Mouse (Mus musculus) gastrocnemius, postnatal 10 days (tissue): ENCODE measurements at regions not wholly inside any gene's neighbourhood (a gene's known extent, or its start where the extent isn't known, plus 50 kb on each side); places are given as distances from the start of the nearest gene placed in this dataset.

Source experiments
- DNase-seq: peaks from one replicate; pipeline ENCODE4 v3.0.0; 2021; ENCODE audit warnings: mixed read lengths

DNA sequence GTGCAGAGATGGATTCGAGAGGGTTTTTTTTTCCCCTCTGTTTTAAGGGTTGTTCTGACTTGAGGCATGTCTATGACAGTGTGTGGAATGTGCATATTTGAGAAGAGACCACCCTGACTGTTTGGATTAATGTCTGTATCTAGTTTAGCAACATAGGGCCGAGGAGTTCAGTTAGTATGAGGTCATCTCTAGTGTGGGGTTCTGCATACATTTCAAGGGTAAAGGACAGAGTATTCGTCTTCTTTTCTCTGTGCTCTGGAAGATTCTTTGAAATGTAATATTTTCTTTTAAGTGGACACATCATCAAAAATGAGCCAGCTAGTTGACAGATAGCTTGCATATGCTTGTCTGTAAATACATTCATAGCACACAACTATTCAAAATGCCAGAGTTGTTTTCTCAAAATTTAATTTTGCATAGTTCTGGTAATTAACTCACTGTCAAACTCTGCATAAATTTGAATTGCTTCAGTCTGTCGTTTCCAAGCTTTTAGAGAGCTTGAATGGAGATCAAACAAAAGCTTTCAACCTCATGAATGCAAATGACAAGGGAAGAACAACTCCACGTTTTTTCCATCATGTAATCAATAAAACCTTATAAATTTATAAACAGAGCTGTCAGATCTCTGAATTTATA is 415.5 kb downstream of the Adamts20 start:
- no peak for DNase-seq

DNA sequence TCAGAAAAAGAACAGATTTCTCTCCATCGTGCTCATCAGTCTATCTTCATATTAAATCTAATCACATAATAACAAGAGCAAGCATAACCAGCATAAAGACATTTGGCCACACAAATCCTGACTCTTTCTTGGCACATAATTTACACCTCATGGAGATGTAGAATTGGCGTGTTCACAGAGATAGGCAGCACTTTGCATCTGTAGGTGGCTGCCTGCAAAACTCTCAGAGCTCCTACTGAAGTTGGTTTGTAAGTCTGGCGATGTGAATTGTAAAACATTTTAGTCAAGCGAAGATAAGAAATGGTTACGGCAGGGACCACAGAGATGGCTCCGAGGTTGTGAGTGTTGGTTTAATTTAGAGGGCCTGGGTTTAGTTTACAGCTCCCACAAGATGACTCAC is 419.0 kb downstream of the Adamts20 start:
- DNase-seq = no peak

DNA sequence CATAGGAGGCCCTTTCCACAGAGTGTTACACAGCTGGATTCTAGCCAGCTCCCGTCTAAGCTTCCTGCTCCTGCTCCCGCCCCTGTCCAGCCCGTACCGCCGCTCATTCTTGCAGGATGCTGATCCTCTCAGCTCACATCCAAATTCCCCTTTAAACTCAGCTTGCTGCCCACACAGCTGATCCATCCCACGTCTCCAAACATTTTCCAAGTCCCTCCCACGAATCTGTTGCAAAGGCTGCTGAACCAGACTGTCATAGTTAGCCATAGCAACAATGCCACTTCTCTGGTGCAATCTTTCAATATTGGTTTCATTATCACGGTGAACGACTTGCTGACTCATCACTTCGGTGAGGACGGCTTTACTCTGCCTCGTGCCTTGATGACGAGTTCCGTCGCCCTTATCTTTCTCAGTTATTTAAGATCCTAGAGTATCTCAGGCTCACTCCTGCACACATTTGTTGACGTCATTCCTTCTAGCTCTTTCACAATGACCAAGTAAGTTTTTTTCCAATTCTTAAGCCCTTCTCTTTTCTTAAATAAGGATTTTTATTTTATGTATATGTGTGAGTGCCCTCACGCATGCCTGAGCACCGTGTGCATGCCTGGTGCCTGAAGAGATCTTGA is 420.0 kb downstream of the Adamts20 start:
- no peak for DNase-seq

DNA sequence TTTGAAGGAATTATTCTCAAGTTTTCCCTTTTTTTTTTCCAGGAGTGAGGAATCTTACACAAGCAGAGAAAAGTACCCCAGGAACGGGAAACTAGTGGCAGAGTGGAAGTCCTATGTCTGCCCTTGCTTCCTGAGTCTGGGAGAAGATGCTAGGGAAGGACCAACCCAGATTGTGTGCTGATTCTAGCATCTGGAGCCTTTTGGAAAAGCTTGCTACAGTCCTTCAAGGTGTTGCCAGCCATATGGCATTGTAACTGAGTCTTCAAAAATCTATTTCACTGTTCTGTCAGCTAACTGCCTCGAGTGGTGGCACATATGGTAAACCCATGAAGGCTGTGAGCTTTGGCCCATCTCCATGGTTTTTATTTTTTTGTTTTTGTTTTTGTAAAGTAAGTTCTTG is 432.3 kb downstream of the Adamts20 start:
- no peak for DNase-seq

DNA sequence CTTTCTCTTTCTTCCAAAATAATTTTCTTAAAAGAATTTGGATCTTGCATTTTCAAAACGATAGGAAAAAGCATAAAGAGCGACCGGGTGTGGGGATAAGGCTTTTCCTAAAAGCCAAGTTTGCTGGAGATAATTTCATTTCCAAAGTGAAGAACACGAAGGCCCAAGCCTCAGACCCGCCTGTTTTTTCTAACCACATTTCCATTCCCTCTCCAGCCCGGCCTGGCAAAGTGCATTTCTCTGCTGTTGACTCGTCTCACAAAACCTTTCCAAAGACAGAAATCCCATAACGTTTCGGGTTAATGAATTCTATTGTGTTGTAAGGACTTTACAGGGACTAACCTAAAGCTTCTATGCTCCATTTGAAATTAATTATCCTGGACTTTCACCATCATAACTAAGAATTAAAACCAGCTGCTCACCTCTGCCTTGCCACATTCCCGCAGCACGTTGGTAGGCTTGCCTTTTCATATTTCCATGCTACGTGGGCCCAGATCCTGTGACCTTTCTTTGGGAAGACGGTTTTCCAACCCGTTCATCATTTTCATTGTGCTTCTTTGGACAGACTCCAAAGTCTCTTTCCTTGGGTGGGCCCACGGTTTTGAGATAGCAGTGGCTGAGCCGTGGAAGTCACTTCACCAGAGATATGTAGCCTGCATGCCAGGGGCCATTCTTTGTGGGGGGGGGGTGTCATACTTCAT is 430.5 kb upstream of the Prickle1 start:
- DNase-seq = no peak

DNA sequence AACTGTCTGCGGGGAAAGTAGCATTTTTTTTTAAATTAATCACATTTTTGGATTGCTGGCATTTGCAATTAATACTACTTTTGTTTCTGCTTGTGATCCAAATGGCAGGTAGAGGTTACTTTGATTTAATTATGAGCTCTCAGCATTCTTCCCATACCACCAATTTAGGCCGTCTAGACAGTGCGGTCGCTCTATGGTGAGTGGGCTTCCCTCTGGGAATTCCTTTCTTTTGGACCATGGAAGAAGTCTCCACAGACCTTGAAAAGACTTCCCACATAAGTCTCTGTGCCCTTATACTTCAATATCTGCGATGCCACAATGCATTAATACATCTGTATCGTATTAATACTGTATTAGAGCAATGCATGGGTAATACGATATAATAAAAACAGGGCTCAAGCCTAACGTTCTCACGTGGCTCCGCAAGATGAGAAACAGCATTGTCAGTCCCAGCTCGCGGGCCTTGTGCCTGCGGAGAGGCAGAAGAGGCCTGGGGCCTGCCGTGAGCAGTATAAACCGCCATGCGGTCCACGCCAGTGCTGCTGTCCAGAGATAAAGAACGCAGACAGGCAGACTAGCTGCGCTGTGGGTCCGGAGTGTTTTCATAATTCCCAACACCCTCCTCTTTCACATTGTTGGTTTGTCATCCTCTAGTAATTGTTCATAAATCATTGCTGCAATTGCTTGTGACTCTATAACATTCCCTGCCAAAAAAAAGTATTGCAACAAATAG is 429.7 kb upstream of the Prickle1 start:
- peak; percentile 31 for DNase-seq

DNA sequence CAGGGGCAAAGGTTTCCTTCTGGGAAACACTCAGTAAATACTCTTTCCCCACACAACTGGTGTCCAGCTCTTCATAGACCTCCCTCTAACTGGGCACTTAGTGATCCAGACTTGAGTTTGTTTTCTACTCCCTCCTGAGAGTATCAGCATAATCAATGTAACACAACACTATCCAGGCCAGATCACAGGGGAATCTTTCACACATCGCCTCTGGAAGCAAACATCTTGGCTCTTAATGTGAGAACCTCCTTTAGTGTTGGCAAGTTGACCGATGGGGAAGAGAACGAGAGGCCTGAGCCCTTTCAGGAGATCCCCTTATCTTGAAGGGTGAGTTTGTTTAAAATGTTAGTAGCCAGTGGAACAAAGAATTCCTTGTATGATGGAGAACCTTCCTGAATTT is 429.1 kb upstream of the Prickle1 start:
- no peak for DNase-seq

DNA sequence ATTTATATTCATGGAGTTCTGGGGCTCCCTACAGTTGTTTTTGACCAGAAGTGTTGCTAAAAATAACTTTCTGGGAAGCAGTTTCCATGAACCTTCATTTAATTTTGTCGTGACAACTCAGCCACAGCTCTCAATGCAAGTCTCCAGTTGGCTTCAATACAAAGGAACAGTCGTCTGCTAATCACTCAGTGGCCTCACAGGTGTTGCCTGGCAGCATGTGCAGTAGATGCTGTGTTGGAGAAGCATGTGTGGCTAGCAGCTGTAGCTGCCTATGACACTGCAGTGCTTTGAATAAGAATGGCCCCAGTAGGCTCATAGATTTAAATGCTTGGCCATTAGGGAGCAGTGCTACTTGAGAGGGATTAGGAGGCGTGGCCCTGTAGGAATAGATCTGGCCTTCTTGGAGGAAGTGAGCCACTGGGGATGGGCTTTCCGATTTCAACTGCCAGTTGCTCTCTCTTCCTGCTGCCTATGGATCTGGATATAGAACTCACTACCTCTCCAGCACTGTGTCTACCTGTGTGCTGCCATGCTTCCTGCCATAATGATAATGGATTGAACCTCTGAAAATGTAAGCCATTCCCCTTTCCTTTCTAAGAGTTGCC is 428.5 kb upstream of the Prickle1 start:
- DNase-seq = no peak

DNA sequence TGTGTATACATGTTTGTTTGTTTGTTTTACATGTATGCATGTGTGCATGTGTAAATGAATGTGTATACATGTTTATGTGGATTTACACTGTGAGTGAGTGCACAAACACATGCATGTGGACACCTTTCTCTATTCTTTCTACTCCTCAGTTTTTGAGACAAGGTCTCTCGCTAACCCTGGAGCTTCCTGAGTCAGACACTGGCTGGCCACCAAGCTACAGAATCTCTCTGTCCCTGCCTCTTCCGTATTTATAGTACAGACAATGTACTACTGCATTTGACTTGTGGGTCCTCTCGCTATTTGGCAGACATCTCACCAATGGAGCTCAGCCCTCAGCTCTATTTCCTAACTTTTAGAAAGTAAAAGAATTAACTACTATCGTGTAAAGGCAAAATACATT is 427.8 kb upstream of the Prickle1 start:
- no peak for DNase-seq

DNA sequence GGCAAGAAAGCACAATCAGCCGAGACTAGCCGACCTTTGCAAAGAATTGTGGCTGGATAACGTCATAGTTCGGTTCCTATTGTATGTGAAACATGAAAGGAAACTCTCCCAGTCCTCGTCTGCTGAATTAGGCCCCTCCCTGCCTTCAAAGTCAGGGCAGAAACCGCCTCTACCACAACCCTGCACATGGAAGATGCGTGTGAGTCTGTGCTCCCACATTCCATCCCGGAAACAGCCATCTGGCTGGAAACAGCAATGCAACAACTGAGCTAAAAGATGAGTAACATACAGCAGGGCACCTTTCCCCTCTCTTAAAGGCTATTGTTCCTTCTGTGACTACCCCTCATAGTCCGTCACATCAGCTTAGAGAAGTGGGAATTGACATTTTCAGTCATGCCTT is 422.1 kb upstream of the Prickle1 start:
- DNase-seq = no peak

DNA sequence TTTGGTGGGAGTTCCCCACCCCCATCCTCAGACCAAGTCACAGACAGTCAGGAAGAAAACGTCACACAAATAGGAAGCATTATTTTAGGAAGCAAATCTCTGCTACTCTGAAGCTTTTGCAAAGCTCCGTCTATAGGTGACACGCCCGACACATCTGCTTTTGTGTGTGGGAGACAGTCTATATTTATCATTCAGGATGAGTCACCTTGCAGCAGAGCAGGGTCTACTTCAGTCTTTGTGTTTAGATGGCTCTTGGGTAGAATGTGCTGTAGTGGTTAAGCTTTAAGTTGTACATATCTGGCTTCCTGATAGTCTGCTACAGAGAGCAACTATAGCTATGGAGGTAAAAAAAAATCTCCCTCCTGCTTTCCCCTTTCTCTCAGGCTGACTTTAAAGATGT is 415.8 kb upstream of the Prickle1 start:
- DNase-seq = no peak

DNA sequence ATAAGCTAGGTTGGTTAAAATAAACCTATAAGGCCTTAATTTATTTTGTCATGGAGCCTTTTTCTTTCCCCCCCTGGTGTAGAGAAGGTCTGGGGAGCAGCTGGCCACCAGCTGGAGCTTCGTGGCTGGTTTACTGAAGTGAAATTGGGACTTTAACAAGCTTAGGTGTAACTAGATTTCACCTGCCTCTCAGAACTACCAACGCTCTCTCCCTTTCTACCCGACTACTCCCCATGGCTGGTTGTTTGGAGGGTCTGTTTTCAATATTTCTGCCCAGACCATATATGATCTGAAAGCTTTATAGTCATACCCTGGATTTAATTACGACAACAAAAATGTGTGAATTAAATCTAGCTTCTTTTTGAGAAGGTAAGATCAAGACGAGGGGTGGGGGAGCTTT is 410.4 kb upstream of the Prickle1 start:
- DNase-seq = no peak

DNA sequence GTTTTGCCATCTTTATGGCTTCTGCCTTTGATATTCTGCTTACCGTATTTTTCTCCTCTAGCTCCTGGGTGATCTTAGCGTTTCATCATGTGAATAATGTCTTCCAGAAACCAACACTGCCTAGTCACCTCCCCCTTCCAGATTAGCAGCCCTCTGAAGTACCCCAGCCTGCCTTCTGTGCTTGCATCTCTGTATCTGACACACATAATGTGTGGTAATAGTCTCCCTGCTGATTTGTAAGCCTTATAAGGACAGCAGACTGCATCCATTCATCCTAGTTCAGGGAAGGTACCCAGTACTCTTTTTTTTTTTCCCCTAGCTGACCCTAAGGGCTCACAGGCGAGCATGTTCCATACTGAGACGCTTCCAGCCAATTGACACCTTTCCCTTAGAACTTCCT is 409.2 kb upstream of the Prickle1 start:
- DNase-seq = no peak

DNA sequence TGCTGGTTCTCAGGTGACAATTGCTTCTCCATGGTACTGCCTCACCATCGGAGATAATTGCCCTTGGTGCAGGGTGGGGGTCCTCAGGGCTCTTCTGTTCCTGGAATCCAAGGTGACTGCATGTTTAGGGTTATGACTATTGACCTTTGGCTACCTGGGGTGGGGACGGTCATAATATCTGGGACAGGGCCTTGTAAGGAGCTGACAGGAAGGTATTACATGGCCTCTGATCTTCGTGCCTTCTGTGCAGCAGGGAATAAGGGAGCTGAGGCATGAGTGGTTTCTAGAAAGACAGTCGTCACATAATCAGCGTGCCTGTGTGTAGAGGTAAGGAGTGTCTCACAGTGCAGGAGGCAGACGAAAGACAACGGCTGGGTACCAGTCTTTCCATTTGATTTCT is 407.5 kb upstream of the Prickle1 start:
- no peak for DNase-seq

DNA sequence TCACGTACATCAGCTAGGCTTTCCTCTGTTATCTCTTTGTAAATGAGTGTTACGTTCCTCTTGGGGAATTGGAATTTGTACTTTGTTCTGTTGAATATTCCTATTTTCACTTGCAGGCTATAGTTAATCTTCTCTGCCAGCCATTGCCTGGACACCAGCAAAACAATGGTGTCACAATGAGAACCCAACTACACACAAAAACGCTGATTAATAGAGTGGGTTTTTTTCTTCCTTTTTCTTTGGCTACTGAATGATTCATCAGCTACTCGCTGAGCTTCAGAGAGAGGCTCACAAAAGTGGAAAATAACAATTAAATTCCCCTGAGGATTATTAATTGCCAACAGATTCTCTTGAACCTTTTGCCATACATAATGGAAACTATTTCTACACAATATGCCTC is 398.9 kb upstream of the Prickle1 start:
- DNase-seq = no peak

DNA sequence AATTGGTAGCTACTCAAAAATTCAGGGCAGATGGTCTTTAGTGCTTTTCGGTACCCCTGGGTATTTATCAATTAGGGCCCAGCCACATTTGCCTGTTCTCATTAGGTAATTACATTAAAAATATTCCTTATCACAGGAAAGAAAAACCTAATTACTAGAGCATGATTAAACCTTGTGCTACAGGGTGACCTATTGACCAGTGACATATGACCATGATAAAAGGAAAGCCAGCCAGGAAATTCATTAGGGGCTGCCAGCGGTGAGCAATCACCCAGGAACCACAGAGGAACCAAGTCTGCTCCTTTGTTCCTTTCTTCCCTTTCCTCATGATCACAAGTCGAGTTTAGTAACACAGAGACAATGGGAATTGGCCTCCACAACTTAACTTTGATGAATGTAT is 394.4 kb upstream of the Prickle1 start:
- DNase-seq = no peak

DNA sequence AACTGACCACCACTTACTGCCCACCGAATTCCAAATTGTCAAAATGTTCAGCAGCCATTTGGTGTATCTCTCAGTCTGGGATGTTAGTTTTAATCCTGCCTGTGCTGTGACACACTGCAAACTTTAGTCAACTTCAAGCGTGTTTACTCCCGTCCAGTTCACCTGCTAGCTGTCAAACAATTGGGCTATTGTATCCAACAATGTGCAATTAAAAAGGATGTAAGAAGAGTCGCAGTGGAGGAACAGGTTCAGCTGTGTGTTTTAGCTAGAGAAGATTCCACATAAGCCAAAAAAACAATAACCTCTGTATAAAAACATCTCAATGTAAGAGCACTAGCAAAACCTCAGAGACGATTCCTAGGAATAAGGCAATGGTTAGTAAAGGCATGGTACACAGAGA is 392.7 kb upstream of the Prickle1 start:
- no peak for DNase-seq

DNA sequence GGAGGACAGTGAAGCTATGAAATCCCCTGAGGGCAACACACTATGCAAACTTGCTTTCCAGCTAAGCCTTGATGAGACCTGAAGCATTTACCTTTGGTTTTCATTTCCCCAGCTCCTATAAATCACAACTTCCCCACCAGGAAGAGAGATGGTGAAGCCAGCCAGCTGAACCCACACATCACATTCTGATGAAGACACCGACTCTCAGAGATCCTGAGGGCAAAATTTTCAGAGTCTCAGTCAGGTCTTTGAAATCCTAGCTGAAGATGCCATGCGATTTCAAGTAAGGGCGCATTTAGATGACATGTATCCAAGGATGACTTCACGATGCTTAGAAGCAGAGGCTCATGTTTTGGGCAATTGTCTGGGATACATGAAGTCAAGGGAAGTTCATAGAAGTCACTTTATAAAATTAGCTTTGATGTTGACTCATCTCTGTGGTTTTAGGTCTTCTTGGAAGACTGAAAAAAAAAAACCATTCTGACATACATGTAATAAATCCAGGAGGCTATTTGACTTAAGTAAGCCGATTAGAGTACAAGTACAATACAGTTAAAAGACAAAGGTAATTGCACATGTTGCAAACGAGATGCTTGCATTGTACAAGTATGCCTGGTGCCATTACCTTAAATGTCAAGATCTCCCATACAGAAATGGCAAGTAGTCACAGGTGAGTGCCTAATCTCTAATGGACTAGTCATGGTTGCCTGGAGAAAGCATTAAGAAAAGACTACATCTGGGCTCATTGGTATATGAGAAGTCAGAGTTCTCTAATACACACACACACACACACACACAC is 391.1 kb upstream of the Prickle1 start:
- no peak for DNase-seq

DNA sequence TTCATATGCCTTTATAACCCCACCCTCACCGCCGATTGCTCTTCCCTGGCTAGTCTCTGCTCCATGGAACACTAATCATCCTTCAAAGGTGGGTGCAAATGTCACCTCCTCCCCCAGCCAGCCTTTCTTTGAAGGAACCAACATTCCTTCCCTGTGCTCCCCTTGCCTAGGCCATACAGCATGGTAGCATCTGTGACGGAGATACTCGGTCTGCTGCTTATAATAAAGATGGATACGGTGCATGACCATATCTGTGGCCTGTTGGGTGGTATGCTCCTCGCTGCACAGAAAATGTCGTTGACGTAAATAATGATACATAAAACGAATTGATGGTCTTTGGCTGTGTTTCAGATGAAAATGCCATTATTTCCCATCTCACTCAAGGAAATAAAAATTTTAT is 386.4 kb upstream of the Prickle1 start:
- DNase-seq = no peak

DNA sequence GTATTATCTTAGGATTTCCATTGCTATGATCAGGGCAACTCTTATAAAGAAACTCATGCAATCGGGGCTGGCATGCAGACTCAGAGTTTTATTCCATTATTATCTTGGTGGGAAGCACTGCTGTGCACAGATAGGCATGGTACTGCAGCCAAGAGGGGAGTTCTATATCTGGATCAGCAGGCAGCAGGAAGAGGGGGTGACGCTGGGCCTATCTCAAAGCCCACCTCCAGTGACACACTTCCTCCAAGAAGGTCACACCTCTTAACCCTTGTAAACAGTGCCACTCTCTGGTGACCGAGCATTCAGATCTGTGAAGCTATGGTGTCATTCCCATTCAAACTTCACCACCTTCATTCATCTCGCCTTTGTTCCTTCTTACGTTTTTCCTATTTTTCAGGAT is 381.8 kb upstream of the Prickle1 start:
- no peak for DNase-seq

DNA sequence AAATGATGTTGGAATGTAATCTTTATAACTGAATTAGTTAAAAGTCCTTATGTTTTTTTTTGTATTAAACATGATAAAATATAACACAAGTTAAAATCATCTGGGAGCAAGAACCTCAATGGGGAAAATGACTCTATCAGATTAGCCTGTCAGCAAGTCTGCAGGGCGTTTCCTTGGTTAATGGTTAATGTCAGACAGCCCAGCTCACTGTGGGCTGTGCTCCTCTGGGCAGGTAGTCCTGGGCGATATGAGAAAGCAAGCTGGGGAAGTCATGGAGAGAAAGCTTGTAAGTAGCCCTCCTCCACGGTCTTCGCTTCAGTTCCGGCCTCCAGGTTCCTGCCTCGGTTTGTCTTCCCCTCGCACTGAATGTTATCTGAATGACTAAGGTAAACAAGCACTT is 379.0 kb upstream of the Prickle1 start:
- no peak for DNase-seq

DNA sequence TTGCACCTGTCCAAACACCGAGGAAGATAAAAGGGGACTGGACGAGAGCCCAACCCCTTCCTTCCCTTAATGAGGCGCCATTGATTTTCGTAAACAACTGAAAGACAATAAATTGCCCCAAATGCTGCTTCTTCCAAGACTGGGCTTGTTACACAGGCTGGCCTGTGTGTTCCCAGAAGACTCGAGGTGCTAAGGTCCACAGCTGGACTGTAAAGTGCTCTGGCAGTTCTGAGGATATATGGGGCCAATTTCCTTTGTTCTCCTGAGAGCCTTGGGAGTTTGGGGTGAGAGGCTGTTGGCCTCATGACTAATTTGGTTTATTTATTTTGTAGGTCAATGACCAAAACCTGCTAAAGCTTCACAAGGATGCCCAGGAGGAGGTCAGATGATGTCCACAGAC is 377.3 kb upstream of the Prickle1 start:
- no peak for DNase-seq
